Mouse (Mus musculus) brain, embryonic 14.5 days (tissue): ENCODE data around the gene R3hcc1l. TPM values are rescaled to one million over a fixed set of nuclear protein-coding genes. Genes with fewer than 3 reads are reported as not detected.

Source experiments
- DNase-seq: peaks from one replicate; pipeline ENCODE4 v3.0.0-alpha.2; 2011; ENCODE audit warnings: low read depth
- CTCF ChIP-seq: fragments of 200-500 bp; IDR thresholded peaks from 2 replicates; pipeline ENCODE4 v1.5.1; 2012; ENCODE audit warnings: inconsistent platforms, mild to moderate bottlenecking, moderate library complexity, borderline replicate concordance; ENCODE audit not compliant: insufficient read depth, insufficient read length; ENCODE audit errors: extremely low read depth
- POLR2A ChIP-seq: fragments of 200-500 bp; IDR thresholded peaks from 2 replicates; pipeline ENCODE4 v1.6.1; 2012; ENCODE audit warnings: mild to moderate bottlenecking, inconsistent platforms, borderline replicate concordance; ENCODE audit not compliant: poor library complexity, insufficient read depth, insufficient read length, severe bottlenecking; ENCODE audit errors: extremely low read depth
- polyA plus RNA-seq: library from polyadenylated mRNA; depleted of rRNA; stranded (reverse); fragments of >200 nt; gene quantifications from 2 replicates; pipeline ENCODE4 v1.2.3, GENCODE M21; 2012

The R3hcc1l gene
- polyA plus RNA-seq, 1 experiment: 13.4 TPM

GRCm38 (mm10) chr19:42515656-42516055, 2.9 kb upstream of the R3hcc1l start:
- TF ChIP-seq CTCF (no peak), POLR2A (no peak)
- no peak for DNase-seq

- DNase-seq: no peak
- TF ChIP-seq CTCF (no peak), POLR2A (no peak)
These were observed 2.4 kb upstream of the R3hcc1l start for GRCm38 (mm10) chr19:42516121-42516520.

- DNase-seq: no peak
- no peak for TF ChIP-seq POLR2A
- TF ChIP-seq CTCF: no peak
These were observed 471 bp upstream of the R3hcc1l start for GRCm38 (mm10) chr19:42517957-42518619.

- TF ChIP-seq POLR2A: no peak
- TF ChIP-seq CTCF: no peak
- DNase-seq: no peak
These were observed 1.2 kb downstream of the R3hcc1l start for GRCm38 (mm10) chr19:42519760-42520159.

GRCm38 (mm10) chr19:42524703-42525102, 6.1 kb downstream of the R3hcc1l start:
- TF ChIP-seq POLR2A (no peak), CTCF (no peak)
- DNase-seq: no peak

- DNase-seq: no peak
- no peak for TF ChIP-seq POLR2A
- no peak for TF ChIP-seq CTCF
These were observed 11.5 kb downstream of the R3hcc1l start for GRCm38 (mm10) chr19:42529992-42530437.

GRCm38 (mm10) chr19:42534427-42534826, 15.9 kb downstream of the R3hcc1l start:
- DNase-seq: no peak
- no peak for TF ChIP-seq CTCF
- TF ChIP-seq POLR2A: no peak

GRCm38 (mm10) chr19:42537600-42537999, 19.0 kb downstream of the R3hcc1l start:
- TF ChIP-seq CTCF: no peak
- TF ChIP-seq POLR2A: no peak
- no peak for DNase-seq

GRCm38 (mm10) chr19:42538911-42539310, 20.4 kb downstream of the R3hcc1l start:
- TF ChIP-seq CTCF (no peak), POLR2A (no peak)
- DNase-seq: no peak

- TF ChIP-seq POLR2A (no peak), CTCF (no peak)
- peak; percentile 28 for DNase-seq
These were observed 21.0 kb downstream of the R3hcc1l start for GRCm38 (mm10) chr19:42539414-42540189.

GRCm38 (mm10) chr19:42540649-42541048, 22.1 kb downstream of the R3hcc1l start:
- TF ChIP-seq POLR2A: no peak
- no peak for TF ChIP-seq CTCF
- no peak for DNase-seq

GRCm38 (mm10) chr19:42558701-42559100, 40.1 kb downstream of the R3hcc1l start:
- no peak for TF ChIP-seq POLR2A
- TF ChIP-seq CTCF: no peak
- no peak for DNase-seq

- no peak for DNase-seq
- TF ChIP-seq CTCF (no peak), POLR2A (no peak)
These were observed 43.4 kb downstream of the R3hcc1l start for GRCm38 (mm10) chr19:42561991-42562390.
